Mouse (Mus musculus): ENCODE results near the gene Dnah17. TPM values are rescaled to one million over a fixed set of nuclear protein-coding genes. Genes with fewer than 3 reads are reported as not detected.

The Dnah17 gene
- total and polyA plus RNA-seq, 2 experiments = under 0.01 TPM

DNA sequence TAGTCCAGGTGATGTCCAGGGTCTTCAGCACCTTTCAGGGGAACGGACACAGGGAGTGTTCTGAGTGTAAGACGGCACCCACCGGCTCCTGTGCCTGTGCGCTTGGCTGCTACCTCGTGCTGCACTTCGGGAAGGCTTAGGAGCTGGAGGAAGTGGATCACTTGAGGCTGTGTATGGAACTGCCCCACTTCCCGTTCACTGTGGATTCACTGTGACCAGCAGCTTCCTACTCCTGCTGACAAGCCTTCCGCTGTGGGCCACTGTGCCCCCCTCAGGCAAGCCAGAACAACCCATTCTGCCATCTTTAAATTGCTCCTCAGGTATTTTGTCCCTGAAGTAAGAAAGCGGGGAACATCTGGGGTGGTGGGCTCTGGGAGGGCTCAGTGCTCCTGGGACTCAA is 35.4 kb downstream of the Dnah17 start:
- no peaks in the 10 kb centered on the region for H3K4me1 ChIP-seq (ENCODE audit: control insufficient read depth, insufficient read depth, low read length)
- H3K36me3 ChIP-seq (ENCODE audit: control insufficient read depth, insufficient read depth, low read length) = no peaks in the 10 kb centered on the region
- no peaks in the 10 kb centered on the region for H3K79me2 ChIP-seq (ENCODE audit: control insufficient read depth, insufficient read depth, low read length)
- no peak for DNase-seq (ENCODE audit: extremely low read depth, low read depth, low spot score)
- H3K27me3 ChIP-seq (ENCODE audit: control insufficient read depth, insufficient read depth, low read length) = no peaks in the 10 kb centered on the region
- 88% methylated on average over 9 of the region's 9 CpGs for WGBS
- no peak overlapping the region for H3K27ac ChIP-seq (replicated peaks; ENCODE audit: insufficient read depth, low read depth, low read length)
- no peak overlapping the region for H3K9ac ChIP-seq (ENCODE audit: low read depth, low read length)
- no peak overlapping the region for H3K4me3 ChIP-seq (ENCODE audit: insufficient read depth, low read depth, low read length)
- TF ChIP-seq POLR2A (IDR thresholded peaks at IDR 0.05; ENCODE audit: extremely low read depth, insufficient read depth, low read length) (no peak), CTCF (IDR thresholded peaks at IDR 0.05; ENCODE audit: low read depth, low read length) (no peak)

DNA sequence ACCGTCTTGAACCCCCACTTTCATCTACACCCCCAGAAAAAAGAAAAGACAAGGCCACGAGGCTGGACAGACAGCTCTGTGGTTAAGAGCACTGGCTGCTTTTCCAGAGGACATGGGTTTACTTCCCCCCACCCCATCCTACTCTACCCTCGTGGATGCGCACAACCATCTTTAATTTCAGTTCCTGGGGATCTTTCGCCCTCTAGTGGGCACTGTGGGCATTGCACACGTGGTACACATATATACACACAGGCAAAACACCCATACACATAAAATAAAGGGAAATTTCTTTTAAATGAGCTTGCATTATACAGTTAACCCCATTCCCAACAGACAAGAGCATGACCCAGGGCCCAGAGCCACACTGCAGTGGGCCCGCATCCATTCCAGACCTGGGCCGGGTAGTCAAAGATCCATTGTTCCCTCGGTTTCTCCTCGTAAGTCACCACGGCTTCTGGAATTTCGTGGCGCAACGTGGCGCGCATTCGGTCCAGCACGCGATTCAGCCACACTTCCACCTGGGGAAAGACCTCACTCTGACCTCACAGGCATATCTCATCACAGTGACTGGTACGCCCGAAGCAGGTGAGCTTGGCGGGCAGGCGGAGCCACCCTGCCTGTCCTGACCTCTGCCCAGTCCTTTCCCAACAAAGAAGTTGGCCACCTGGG is 39.3 kb downstream of the Dnah17 start:
- Histone ChIP-seq H3K36me3 (ENCODE audit: control insufficient read depth, insufficient read depth, low read length) (no peaks in the 10 kb centered on the region), H3K79me2 (ENCODE audit: control insufficient read depth, insufficient read depth, low read length) (no peaks in the 10 kb centered on the region), H3K27me3 (ENCODE audit: control insufficient read depth, insufficient read depth, low read length) (no peaks in the 10 kb centered on the region), H3K4me1 (ENCODE audit: control insufficient read depth, insufficient read depth, low read length) (no peaks in the 10 kb centered on the region), H3K9ac (ENCODE audit: low read depth, low read length) (no peak overlapping the region), H3K27ac (replicated peaks; ENCODE audit: insufficient read depth, low read depth, low read length) (no peak overlapping the region), H3K4me3 (ENCODE audit: insufficient read depth, low read depth, low read length) (no peak overlapping the region)
- no peak for DNase-seq (ENCODE audit: extremely low read depth, low read depth, low spot score)
- TF ChIP-seq CTCF (IDR thresholded peaks at IDR 0.05; ENCODE audit: low read depth, low read length) (peak; percentile 45; the same call in 1 of the 2 replicates), POLR2A (IDR thresholded peaks at IDR 0.05; ENCODE audit: extremely low read depth, insufficient read depth, low read length) (no peak)
- 90% methylated on average over 23 of the region's 23 CpGs for WGBS

DNA sequence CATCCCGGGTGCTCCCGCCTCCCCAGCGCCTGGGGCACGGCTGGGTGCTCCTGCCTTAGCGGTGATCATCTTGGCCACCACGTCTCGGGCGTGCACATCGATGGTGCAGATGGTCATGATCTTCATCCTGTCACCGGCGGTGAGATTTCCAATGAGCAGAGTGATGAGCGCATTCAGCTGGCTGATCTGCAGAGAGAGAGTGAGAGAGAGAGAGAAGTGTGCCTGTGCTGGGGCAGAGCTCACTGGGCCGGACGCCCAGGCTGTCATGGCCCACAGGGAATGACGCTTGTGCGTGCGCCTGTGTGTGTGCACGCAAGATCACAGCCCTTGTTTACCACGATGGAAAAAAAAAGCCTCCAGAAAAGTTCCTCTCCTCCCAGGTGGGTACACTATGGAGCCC is 41.5 kb downstream of the Dnah17 start:
- Histone ChIP-seq H3K79me2 (ENCODE audit: control insufficient read depth, insufficient read depth, low read length) (no peaks in the 10 kb centered on the region), H3K9ac (ENCODE audit: low read depth, low read length) (no peak overlapping the region), H3K27ac (replicated peaks; ENCODE audit: insufficient read depth, low read depth, low read length) (no peak overlapping the region), H3K36me3 (ENCODE audit: control insufficient read depth, insufficient read depth, low read length) (no peaks in the 10 kb centered on the region), H3K27me3 (ENCODE audit: control insufficient read depth, insufficient read depth, low read length) (no peaks in the 10 kb centered on the region), H3K4me1 (ENCODE audit: control insufficient read depth, insufficient read depth, low read length) (no peaks in the 10 kb centered on the region), H3K4me3 (ENCODE audit: insufficient read depth, low read depth, low read length) (no peak overlapping the region)
- DNase-seq (ENCODE audit: extremely low read depth, low read depth, low spot score) = no peak
- WGBS = 86% methylated on average over 19 of the region's 19 CpGs
- TF ChIP-seq POLR2A (IDR thresholded peaks at IDR 0.05; ENCODE audit: extremely low read depth, insufficient read depth, low read length) = no peak
- TF ChIP-seq CTCF (IDR thresholded peaks at IDR 0.05; ENCODE audit: low read depth, low read length) = no peak

DNA sequence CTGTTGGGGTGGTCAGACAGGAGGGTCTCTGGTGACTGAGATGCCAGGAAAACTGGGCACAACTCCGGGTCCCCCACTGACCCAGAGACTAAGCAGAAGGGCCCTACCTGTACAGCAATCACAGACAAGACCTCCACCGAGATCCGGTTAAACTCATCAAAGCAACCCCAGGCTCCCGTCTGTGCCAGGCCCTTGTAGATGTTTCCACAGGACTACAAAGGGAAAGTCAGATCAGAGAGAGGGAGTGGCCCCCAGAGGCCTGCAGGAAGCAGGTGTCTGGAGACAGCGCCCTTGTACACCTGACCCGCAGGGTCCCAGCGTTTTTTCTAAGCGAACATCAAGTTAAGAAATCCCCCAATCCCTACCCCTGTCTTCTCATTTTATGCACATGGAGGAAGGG is 44.5 kb downstream of the Dnah17 start:
- H3K4me3 ChIP-seq (ENCODE audit: insufficient read depth, low read depth, low read length) = no peak overlapping the region
- no peak overlapping the region for H3K27ac ChIP-seq (replicated peaks; ENCODE audit: insufficient read depth, low read depth, low read length)
- H3K36me3 ChIP-seq (ENCODE audit: control insufficient read depth, insufficient read depth, low read length) = no peaks in the 10 kb centered on the region
- H3K4me1 ChIP-seq (ENCODE audit: control insufficient read depth, insufficient read depth, low read length) = no peaks in the 10 kb centered on the region
- no peaks in the 10 kb centered on the region for H3K27me3 ChIP-seq (ENCODE audit: control insufficient read depth, insufficient read depth, low read length)
- no peak for DNase-seq (ENCODE audit: extremely low read depth, low read depth, low spot score)
- H3K9ac ChIP-seq (ENCODE audit: low read depth, low read length) = no peak overlapping the region
- WGBS = 81% methylated on average over 8 of the region's 8 CpGs
- TF ChIP-seq POLR2A (IDR thresholded peaks at IDR 0.05; ENCODE audit: extremely low read depth, insufficient read depth, low read length) = no peak
- TF ChIP-seq CTCF (IDR thresholded peaks at IDR 0.05; ENCODE audit: low read depth, low read length) = no peak
- no peaks in the 10 kb centered on the region for H3K79me2 ChIP-seq (ENCODE audit: control insufficient read depth, insufficient read depth, low read length)

DNA sequence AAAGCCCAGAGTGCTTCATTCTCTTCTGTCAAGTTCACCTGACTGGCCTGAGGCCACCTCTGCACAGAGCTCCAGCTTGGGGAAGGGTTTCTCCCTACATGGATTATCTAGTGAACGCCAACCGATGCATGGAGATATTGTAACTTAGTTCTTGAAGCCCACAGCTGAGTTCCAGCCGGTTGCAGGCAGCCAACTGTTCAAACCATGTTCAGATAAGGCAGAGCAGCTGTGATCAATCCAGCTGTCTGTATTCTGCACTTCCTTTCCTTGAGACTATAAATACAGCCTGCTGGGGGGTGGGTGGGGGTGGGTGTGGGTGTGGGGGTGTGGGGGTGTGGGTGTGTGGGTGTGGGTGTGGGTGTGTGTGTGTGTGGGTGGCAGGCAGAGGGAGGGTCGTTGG is 45.3 kb downstream of the Dnah17 start:
- DNase-seq (ENCODE audit: extremely low read depth, low read depth, low spot score) = no peak
- no peaks in the 10 kb centered on the region for H3K4me1 ChIP-seq (ENCODE audit: control insufficient read depth, insufficient read depth, low read length)
- 73% methylated on average over 4 of the region's 4 CpGs for WGBS
- H3K79me2 ChIP-seq (ENCODE audit: control insufficient read depth, insufficient read depth, low read length) = no peaks in the 10 kb centered on the region
- TF ChIP-seq POLR2A (IDR thresholded peaks at IDR 0.05; ENCODE audit: extremely low read depth, insufficient read depth, low read length) = no peak
- no peak for TF ChIP-seq CTCF (IDR thresholded peaks at IDR 0.05; ENCODE audit: low read depth, low read length)
- H3K4me3 ChIP-seq (ENCODE audit: insufficient read depth, low read depth, low read length) = no peak overlapping the region
- H3K9ac ChIP-seq (ENCODE audit: low read depth, low read length) = no peak overlapping the region
- no peaks in the 10 kb centered on the region for H3K36me3 ChIP-seq (ENCODE audit: control insufficient read depth, insufficient read depth, low read length)
- no peak overlapping the region for H3K27ac ChIP-seq (replicated peaks; ENCODE audit: insufficient read depth, low read depth, low read length)
- H3K27me3 ChIP-seq (ENCODE audit: control insufficient read depth, insufficient read depth, low read length) = no peaks in the 10 kb centered on the region

DNA sequence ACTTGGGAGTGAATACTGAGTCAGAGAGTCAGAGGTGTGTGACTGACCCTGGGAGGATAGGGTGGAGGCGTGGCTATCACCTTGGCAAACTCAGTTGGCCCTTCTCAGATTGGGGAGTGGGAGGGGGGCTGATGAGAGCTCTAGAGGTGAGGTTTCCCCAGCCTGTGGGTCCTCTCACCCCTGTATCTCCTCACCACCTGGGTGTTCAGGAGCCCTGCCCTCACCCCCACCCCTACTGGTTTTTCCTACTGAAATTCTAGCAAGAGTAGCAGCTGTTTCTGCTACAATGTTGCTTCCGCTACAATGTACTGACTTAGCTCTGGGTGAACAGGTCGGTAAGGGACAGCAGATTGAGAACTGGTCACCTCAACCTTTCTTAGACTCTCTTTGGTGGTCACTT is 46.2 kb downstream of the Dnah17 start:
- no peak for TF ChIP-seq CTCF (IDR thresholded peaks at IDR 0.05; ENCODE audit: low read depth, low read length)
- TF ChIP-seq POLR2A (IDR thresholded peaks at IDR 0.05; ENCODE audit: extremely low read depth, insufficient read depth, low read length) = no peak
- WGBS = 85% methylated on average over 3 of the region's 3 CpGs
- H3K36me3 ChIP-seq (ENCODE audit: control insufficient read depth, insufficient read depth, low read length) = no peaks in the 10 kb centered on the region
- H3K27ac ChIP-seq (replicated peaks; ENCODE audit: insufficient read depth, low read depth, low read length) = no peak overlapping the region
- no peak for DNase-seq (ENCODE audit: extremely low read depth, low read depth, low spot score)
- no peaks in the 10 kb centered on the region for H3K79me2 ChIP-seq (ENCODE audit: control insufficient read depth, insufficient read depth, low read length)
- H3K27me3 ChIP-seq (ENCODE audit: control insufficient read depth, insufficient read depth, low read length) = no peaks in the 10 kb centered on the region
- no peak overlapping the region for H3K9ac ChIP-seq (ENCODE audit: low read depth, low read length)
- H3K4me3 ChIP-seq (ENCODE audit: insufficient read depth, low read depth, low read length) = no peak overlapping the region
- H3K4me1 ChIP-seq (ENCODE audit: control insufficient read depth, insufficient read depth, low read length) = no peaks in the 10 kb centered on the region
